Mouse (Mus musculus): ENCODE measurements around the gene Asb5. TPM values are rescaled to one million over a fixed set of nuclear protein-coding genes. Genes with fewer than 3 reads are reported as not detected.

Gene Asb5
- polyA plus RNA-seq, 1 experiment: 1.2 TPM

DNA sequence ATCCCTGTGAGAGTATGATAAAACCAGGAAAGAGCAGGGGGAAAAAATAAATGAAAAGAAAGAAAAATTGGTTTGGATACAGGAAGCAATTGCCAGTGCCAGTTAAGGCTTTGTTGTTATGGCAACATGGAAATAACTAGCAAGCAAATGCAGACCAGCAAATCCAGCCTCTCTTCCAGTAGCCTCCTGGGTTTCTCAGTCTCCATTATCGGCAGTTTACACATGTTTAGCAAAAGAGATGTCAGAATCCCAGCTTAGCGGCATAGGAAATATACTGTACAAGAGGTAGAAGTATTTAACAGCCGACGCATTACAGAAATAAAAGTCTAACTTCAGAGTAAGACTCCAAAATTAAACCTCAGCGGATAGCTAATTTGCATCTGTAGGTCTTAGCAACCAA is 65.3 kb downstream of the Asb5 start:
- H3K4me3 ChIP-seq (ENCODE audit: extremely low read depth, insufficient read depth, insufficient read length): no peak overlapping the region
- no peaks in the 10 kb centered on the region for H3K27me3 ChIP-seq (ENCODE audit: control insufficient read depth, insufficient read depth, low read length)
- no peak for DNase-seq (ENCODE audit: low read depth in 1 of 2, low spot score in 2 of 2)
- 93% methylated on average over 5 of the region's 5 CpGs for WGBS
- no peaks in the 10 kb centered on the region for H3K36me3 ChIP-seq (ENCODE audit: control insufficient read depth, insufficient read depth, low read length)
- H3K4me1 ChIP-seq (ENCODE audit: control insufficient read depth, insufficient read depth, insufficient read length): no peaks in the 10 kb centered on the region
- no peak overlapping the region for H3K27ac ChIP-seq (ENCODE audit: insufficient read depth, low read length)
- no peak for TF ChIP-seq CTCF (IDR thresholded peaks at IDR 0.05; ENCODE audit: extremely low read depth, insufficient read depth, insufficient read length, insufficient replicate concordance)
- no peak for TF ChIP-seq POLR2A (IDR thresholded peaks at IDR 0.05; ENCODE audit: low read depth, low read length)

DNA sequence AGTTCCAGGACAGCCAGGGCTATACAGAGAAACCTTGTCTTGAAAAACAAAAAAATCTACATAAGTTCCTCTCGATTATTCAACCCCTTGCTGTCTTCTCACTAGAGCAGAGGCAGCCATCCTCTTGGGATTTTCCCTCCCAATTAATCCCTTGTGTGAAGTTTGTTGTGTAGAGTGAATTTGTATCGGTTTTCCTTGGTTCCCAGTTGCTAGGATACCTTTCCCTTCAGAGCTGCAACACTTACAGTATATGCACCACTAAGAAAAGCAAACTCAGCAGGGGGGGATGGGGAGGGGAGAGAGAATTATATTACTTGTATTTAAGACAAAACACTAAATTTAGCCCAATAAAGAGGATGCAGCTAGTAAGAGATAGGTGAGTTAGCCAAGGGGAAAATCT is 66.7 kb downstream of the Asb5 start:
- no peak overlapping the region for H3K27ac ChIP-seq (ENCODE audit: insufficient read depth, low read length)
- no peaks in the 10 kb centered on the region for H3K27me3 ChIP-seq (ENCODE audit: control insufficient read depth, insufficient read depth, low read length)
- H3K4me3 ChIP-seq (ENCODE audit: extremely low read depth, insufficient read depth, insufficient read length): no peak overlapping the region
- TF ChIP-seq POLR2A (IDR thresholded peaks at IDR 0.05; ENCODE audit: low read depth, low read length): no peak
- no peak for TF ChIP-seq CTCF (IDR thresholded peaks at IDR 0.05; ENCODE audit: extremely low read depth, insufficient read depth, insufficient read length, insufficient replicate concordance)
- WGBS: 83% methylated on average over 2 of the region's 2 CpGs
- no peak for DNase-seq (ENCODE audit: low read depth in 1 of 2, low spot score in 2 of 2)
- H3K4me1 ChIP-seq (ENCODE audit: control insufficient read depth, insufficient read depth, insufficient read length): no peaks in the 10 kb centered on the region
- no peaks in the 10 kb centered on the region for H3K36me3 ChIP-seq (ENCODE audit: control insufficient read depth, insufficient read depth, low read length)

DNA sequence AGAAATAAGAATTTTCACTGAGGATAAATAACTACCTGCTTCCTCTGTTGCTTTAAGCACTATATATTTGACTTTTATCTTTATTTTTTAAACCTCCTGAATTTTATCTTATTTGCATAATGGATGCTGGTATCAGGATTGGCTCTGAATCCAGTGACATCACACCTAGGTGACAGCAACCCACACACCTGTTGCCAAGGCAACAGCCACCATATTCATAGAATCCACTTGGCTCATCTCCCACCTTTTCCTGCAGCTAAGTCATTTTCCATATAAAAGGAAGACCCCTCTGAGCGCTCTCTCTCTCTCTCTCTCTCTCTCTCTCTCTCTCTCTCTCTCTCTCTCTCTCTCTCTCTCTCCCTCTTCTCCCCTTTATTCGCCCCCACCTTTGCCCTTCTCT is 67.6 kb downstream of the Asb5 start:
- H3K27ac ChIP-seq (ENCODE audit: insufficient read depth, low read length): no peak overlapping the region
- H3K36me3 ChIP-seq (ENCODE audit: control insufficient read depth, insufficient read depth, low read length): no peaks in the 10 kb centered on the region
- no peak for DNase-seq (ENCODE audit: low read depth in 1 of 2, low spot score in 2 of 2)
- TF ChIP-seq POLR2A (IDR thresholded peaks at IDR 0.05; ENCODE audit: low read depth, low read length): no peak
- no peak for TF ChIP-seq CTCF (IDR thresholded peaks at IDR 0.05; ENCODE audit: extremely low read depth, insufficient read depth, insufficient read length, insufficient replicate concordance)
- no peak overlapping the region for H3K4me3 ChIP-seq (ENCODE audit: extremely low read depth, insufficient read depth, insufficient read length)
- 93% methylated on average over 2 of the region's 2 CpGs for WGBS
- no peaks in the 10 kb centered on the region for H3K4me1 ChIP-seq (ENCODE audit: control insufficient read depth, insufficient read depth, insufficient read length)
- H3K27me3 ChIP-seq (ENCODE audit: control insufficient read depth, insufficient read depth, low read length): no peaks in the 10 kb centered on the region

DNA sequence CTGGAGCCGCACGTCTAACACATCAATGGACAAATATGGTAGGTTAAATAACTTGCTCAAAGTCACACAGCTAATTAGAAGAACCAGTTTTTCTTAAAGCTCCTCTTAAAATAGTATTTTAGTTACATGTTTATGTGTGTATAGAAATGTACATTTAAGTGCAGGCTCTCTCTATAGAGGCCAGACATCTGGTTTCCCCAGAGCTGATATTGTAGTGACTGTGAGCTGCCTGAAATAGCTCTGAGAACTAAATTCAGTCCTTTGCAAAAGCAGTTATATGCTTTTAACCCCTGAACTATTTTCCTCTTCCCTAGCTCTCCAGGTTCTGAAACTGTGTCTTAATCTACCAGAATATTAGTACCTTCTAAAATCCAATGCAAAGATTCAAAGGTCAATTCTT is 68.0 kb downstream of the Asb5 start:
- TF ChIP-seq CTCF (IDR thresholded peaks at IDR 0.05; ENCODE audit: extremely low read depth, insufficient read depth, insufficient read length, insufficient replicate concordance) (no peak), POLR2A (IDR thresholded peaks at IDR 0.05; ENCODE audit: low read depth, low read length) (no peak)
- H3K27me3 ChIP-seq (ENCODE audit: control insufficient read depth, insufficient read depth, low read length): no peaks in the 10 kb centered on the region
- H3K4me1 ChIP-seq (ENCODE audit: control insufficient read depth, insufficient read depth, insufficient read length): no peaks in the 10 kb centered on the region
- 91% methylated on average over 2 of the region's 2 CpGs for WGBS
- no peak overlapping the region for H3K4me3 ChIP-seq (ENCODE audit: extremely low read depth, insufficient read depth, insufficient read length)
- no peak for DNase-seq (ENCODE audit: low read depth in 1 of 2, low spot score in 2 of 2)
- no peak overlapping the region for H3K27ac ChIP-seq (ENCODE audit: insufficient read depth, low read length)
- no peaks in the 10 kb centered on the region for H3K36me3 ChIP-seq (ENCODE audit: control insufficient read depth, insufficient read depth, low read length)

DNA sequence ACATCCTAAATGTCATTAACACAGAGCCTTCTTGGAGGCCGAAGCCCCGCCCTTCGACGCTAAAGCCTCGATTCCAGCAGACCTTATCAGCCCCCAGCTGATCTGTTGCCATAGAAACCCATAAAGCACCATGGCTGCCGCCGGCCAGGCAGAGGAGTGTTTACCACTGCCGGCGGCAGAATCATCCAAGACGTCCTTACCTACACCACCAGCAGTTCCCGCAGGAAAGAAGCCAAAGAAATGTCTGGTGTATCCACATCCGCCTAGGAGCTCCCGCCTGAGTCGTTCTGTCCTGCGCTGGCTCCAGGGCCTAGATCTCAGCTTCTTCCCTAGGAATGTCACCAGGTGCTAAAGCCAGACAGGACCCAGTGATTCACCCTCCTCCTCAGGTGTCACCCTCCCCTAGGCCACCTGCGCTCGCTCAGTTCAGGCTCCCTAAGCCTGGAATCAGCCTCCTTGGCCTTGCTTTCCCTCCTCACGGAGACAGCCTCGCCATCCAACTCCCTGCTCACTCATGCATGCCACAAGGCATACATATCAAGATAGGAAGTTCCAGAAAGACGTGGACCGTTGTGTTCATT is 71.4 kb downstream of the Asb5 start, which contains the start of gene Spata4:
Spata4 (plus strand) TSS at position 111 of the 581 bp plus-strand sequence.
- WGBS: 70% methylated on average over 21 of the region's 21 CpGs
- Histone ChIP-seq H3K4me3 (ENCODE audit: extremely low read depth, insufficient read depth, insufficient read length) (no peak within 1 kb of the TSS), H3K4me1 (ENCODE audit: control insufficient read depth, insufficient read depth, insufficient read length) (no peaks in the 10 kb centered on the region), H3K27me3 (ENCODE audit: control insufficient read depth, insufficient read depth, low read length) (no peaks in the 10 kb centered on the region), H3K36me3 (ENCODE audit: control insufficient read depth, insufficient read depth, low read length) (no peaks in the 10 kb centered on the region), H3K27ac (ENCODE audit: insufficient read depth, low read length) (no peak within 1 kb of the TSS)
- no peak for TF ChIP-seq POLR2A (IDR thresholded peaks at IDR 0.05; ENCODE audit: low read depth, low read length)
- TF ChIP-seq CTCF (IDR thresholded peaks at IDR 0.05; ENCODE audit: extremely low read depth, insufficient read depth, insufficient read length, insufficient replicate concordance): no peak
- DNase-seq (ENCODE audit: low read depth in 1 of 2, low spot score in 2 of 2): no peak

DNA sequence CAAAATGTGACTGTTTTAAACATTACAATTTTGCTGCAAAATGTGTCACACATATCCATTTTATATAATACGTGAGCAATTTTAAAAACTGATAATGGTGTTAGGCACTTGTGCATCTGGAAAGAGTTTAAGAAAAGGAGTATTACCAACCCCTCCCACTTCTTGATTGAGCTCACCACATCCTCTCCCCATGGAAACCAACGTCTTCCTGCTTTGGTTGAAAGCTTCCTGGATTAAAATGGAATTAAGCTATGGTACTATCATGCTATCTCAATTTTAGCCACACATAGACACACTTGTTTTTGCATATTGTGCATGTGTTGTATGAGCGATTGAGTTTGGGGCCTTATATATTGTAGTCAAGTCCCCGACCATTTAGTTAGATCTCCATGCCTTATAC is 74.1 kb downstream of the Asb5 start:
- no peak for TF ChIP-seq CTCF (IDR thresholded peaks at IDR 0.05; ENCODE audit: extremely low read depth, insufficient read depth, insufficient read length, insufficient replicate concordance)
- no peak for TF ChIP-seq POLR2A (IDR thresholded peaks at IDR 0.05; ENCODE audit: low read depth, low read length)
- H3K36me3 ChIP-seq (ENCODE audit: control insufficient read depth, insufficient read depth, low read length): no peaks in the 10 kb centered on the region
- H3K27me3 ChIP-seq (ENCODE audit: control insufficient read depth, insufficient read depth, low read length): no peaks in the 10 kb centered on the region
- no peak overlapping the region for H3K27ac ChIP-seq (ENCODE audit: insufficient read depth, low read length)
- 39% methylated on average over 4 of the region's 4 CpGs for WGBS
- H3K4me3 ChIP-seq (ENCODE audit: extremely low read depth, insufficient read depth, insufficient read length): no peak overlapping the region
- no peaks in the 10 kb centered on the region for H3K4me1 ChIP-seq (ENCODE audit: control insufficient read depth, insufficient read depth, insufficient read length)
- no peak for DNase-seq (ENCODE audit: low read depth in 1 of 2, low spot score in 2 of 2)

DNA sequence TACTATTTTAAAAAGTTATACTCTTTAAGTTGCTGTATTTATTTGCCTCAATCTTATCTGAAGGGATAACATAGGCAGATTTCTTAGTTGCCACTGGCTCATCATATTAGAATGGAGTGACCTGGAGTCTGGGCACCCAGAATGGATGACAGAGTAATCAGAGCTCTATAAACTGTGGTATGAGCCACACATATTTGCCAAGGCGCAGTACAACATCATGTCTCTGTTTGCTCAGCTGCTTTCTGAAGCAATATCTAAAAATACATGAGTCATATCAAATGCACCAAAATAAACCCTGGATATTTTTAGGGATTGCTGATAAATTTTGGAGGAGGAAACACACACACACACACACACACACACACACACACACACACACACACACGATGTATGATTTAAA is 80.0 kb downstream of the Asb5 start:
- Histone ChIP-seq H3K27ac (ENCODE audit: insufficient read depth, low read length) (no peak overlapping the region), H3K4me3 (ENCODE audit: extremely low read depth, insufficient read depth, insufficient read length) (no peak overlapping the region), H3K27me3 (ENCODE audit: control insufficient read depth, insufficient read depth, low read length) (no peaks in the 10 kb centered on the region), H3K4me1 (ENCODE audit: control insufficient read depth, insufficient read depth, insufficient read length) (no peaks in the 10 kb centered on the region; the same call in 1 of the 2 replicates), H3K36me3 (ENCODE audit: control insufficient read depth, insufficient read depth, low read length) (no peaks in the 10 kb centered on the region)
- 93% methylated on average over 2 of the region's 2 CpGs for WGBS
- no peak for DNase-seq (ENCODE audit: low read depth in 1 of 2, low spot score in 2 of 2)
- TF ChIP-seq CTCF (IDR thresholded peaks at IDR 0.05; ENCODE audit: extremely low read depth, insufficient read depth, insufficient read length, insufficient replicate concordance): no peak
- no peak for TF ChIP-seq POLR2A (IDR thresholded peaks at IDR 0.05; ENCODE audit: low read depth, low read length)

Data from spleen, adult 2 months (tissue).